Mouse (Mus musculus) intestine, embryonic 14.5 days (tissue): Measurements from ENCODE around the gene Dlx1. TPM values are rescaled to one million over a fixed set of nuclear protein-coding genes. Genes with fewer than 3 reads are reported as not detected.

ENCODE experiments used
- ATAC-seq: fragments of 200-750 bp; cut with Nextera tagmentation; replicated peaks from 2 replicates; pipeline ENCODE4 v1.8.0; 2017; ENCODE audit warnings: low read depth, moderate number of reproducible peaks, moderate TSS enrichment, moderate library complexity; ENCODE audit not compliant: low FRiP score, low TSS enrichment
- DNase-seq: peaks from one replicate; pipeline ENCODE4 v3.0.0-alpha.2; 2018; ENCODE audit warnings: low spot score
- H3K27ac ChIP-seq: fragments of 300-500 bp; sonication (generic); 2 replicates; pipeline ENCODE4 v1.5.1; 2014; ENCODE audit warnings: low read depth, mild to moderate bottlenecking, control low read depth
- H3K27me3 ChIP-seq: fragments of 300-500 bp; sonication (generic); replicated peaks from 2 replicates; pipeline ENCODE4 v1.6.1; 2014; ENCODE audit warnings: low read length, control low read depth; ENCODE audit not compliant: control insufficient read depth, insufficient read depth
- H3K36me3 ChIP-seq: fragments of 300-500 bp; sonication (generic); 2 replicates; pipeline ENCODE4 v1.6.1; 2014; ENCODE audit warnings: low read length, control low read depth; ENCODE audit not compliant: control insufficient read depth, insufficient read depth
- H3K4me1 ChIP-seq: fragments of 300-500 bp; sonication (generic); replicated peaks from 2 replicates; pipeline ENCODE4 v1.6.1; 2014; ENCODE audit warnings: low read length, control low read depth, mixed read lengths; ENCODE audit not compliant: control insufficient read depth, insufficient read depth
- H3K4me2 ChIP-seq: fragments of 300-500 bp; sonication (generic); 2 replicates; pipeline ENCODE4 v1.6.1; 2014; ENCODE audit warnings: low read length
- H3K4me3 ChIP-seq: fragments of 300-500 bp; sonication (generic); 2 replicates; pipeline ENCODE4 v1.5.1; 2014; ENCODE audit warnings: low read depth, low read length, control low read depth, mixed read lengths
- H3K9ac ChIP-seq: fragments of 300-500 bp; sonication (generic); 2 replicates; pipeline ENCODE4 v1.6.1; 2014; ENCODE audit warnings: mild to moderate bottlenecking, low read length
- H3K9me3 ChIP-seq: fragments of 300-500 bp; sonication (generic); 2 replicates; pipeline ENCODE4 v1.6.1; 2016; ENCODE audit warnings: low read length, control low read depth; ENCODE audit not compliant: control insufficient read depth
- WGBS: fragments of 180-500 bp; shearing (Covaris S2); extraction: QIAGEN DNeasy Blood & Tissue Kit; methylation state at CpG from one replicate; pipeline ENCODE4 v1.1.7; 2014; 5-methylcytosine and 5-hydroxymethylcytosine counted together
- polyA plus RNA-seq: library from polyadenylated mRNA; unstranded; fragments of >200 nt; fragmentation: Nextera tagmentation; extraction: Ambion mirVana; gene quantifications from 2 replicates; pipeline ENCODE4 v1.2.1, GENCODE M21; 2014

Gene Dlx1
- polyA plus RNA-seq, 1 experiment from 2014 or later, result 8.0 TPM

DNA sequence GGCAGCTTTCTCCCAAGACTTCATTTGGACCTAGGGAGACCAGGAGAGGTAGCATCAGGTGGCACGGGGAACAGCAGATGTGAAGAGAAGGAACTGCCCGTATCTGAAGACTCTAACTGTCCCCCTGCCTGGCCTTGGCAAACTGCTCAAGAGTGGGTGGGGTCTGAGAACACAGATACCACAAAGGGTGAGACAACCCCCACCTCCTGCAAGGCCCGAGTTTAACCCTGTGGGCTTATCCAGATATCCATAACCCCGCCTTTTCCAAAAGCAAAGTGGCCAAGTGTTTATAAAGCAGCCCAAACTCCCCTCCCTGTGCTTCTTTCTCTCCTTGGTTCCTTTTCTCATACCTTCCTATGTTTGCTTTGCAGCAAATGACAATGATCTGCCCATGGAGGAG, 4.5 kb upstream of the Dlx1 start:
- H3K36me3 ChIP-seq, result no peaks in the 10 kb centered on the region
- H3K9ac ChIP-seq, result no peak overlapping the region
- ATAC-seq (no peak), DNase-seq (peak; percentile 51)
- 43% methylated on average over 4 of the region's 4 CpGs for WGBS
- no peaks in the 10 kb centered on the region for H3K9me3 ChIP-seq
- peaks cover 69% of the 10 kb centered on the region for H3K27me3 ChIP-seq
- H3K4me1 ChIP-seq, result no peaks in the 10 kb centered on the region
- H3K27ac ChIP-seq, result no peak overlapping the region
- H3K4me2 ChIP-seq, result no peak overlapping the region
- H3K4me3 ChIP-seq, result no peak overlapping the region

DNA sequence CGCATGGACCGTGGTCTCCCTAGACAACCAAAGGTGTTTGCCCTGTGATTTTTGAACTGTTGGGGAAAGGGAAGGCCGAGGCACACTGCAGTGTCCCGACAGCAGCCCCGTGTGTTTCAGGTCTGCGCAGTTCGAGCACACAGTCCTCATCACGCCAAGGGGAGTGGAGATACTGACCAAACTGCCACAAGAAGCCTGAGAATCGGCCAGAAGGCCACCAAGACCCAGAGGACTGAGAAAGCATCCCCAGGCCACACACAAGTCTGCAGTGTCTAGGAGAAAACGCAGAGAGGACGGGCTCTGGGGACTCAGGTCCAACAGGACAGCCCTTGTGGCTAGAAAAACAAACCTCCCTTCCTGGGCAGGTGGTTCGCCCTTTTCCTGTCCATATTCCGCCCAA, 3.1 kb upstream of the Dlx1 start:
- Histone ChIP-seq H3K27me3 (peaks cover 80% of the 10 kb centered on the region), H3K4me3 (no peak overlapping the region), H3K36me3 (no peaks in the 10 kb centered on the region), H3K9me3 (no peaks in the 10 kb centered on the region), H3K4me1 (peaks cover 6% of the 10 kb centered on the region), H3K4me2 (no peak overlapping the region), H3K27ac (no peak overlapping the region), H3K9ac (no peak overlapping the region)
- ATAC-seq (no peak), DNase-seq (no peak)
- WGBS, result 33% methylated on average over 13 of the region's 13 CpGs

DNA sequence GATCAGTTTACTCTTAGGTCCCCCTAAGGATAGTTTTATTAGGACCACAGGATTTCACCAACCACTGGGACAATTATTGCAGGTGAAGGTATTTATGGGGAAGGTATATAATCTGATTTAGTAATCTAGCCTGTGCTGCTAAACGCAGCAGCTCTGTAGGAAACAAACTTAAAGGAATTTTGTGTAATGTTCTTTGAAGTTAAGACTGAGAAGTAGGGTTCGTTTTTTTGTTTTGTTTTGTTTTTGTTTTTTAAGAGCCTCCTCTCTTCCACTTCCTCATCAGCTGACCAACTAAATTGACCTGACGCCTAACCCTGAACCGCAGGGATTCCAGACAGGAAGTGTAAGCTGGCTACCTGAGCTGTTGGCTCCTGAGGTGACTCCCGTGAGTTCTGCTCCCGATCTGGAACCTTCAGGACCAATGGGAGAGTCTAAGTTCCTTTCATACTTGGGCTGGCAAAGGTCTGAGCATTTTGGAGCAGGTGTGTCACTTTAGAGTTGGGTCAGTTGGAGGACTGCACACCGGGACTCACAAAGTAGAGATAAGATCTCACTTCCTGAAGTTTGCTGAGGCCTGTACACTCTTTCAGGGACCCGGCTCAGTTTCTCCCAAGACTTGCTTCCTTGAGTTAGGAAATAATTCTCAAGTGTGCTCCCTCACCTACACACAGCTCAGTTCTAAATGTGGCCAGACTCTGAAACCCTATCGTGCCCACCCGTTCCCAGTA, 1.2 kb upstream of the Dlx1 start:
- no peak for ATAC-seq
- Histone ChIP-seq H3K4me3 (no peak overlapping the region), H3K4me2 (no peak overlapping the region), H3K36me3 (no peaks in the 10 kb centered on the region), H3K9ac (no peak overlapping the region), H3K4me1 (peaks cover 10% of the 10 kb centered on the region), H3K27ac (no peak overlapping the region), H3K9me3 (no peaks in the 10 kb centered on the region), H3K27me3 (peaks cover 97% of the 10 kb centered on the region)
- DNase-seq, result no peak
- 4% methylated on average over 10 of the region's 10 CpGs for WGBS

DNA sequence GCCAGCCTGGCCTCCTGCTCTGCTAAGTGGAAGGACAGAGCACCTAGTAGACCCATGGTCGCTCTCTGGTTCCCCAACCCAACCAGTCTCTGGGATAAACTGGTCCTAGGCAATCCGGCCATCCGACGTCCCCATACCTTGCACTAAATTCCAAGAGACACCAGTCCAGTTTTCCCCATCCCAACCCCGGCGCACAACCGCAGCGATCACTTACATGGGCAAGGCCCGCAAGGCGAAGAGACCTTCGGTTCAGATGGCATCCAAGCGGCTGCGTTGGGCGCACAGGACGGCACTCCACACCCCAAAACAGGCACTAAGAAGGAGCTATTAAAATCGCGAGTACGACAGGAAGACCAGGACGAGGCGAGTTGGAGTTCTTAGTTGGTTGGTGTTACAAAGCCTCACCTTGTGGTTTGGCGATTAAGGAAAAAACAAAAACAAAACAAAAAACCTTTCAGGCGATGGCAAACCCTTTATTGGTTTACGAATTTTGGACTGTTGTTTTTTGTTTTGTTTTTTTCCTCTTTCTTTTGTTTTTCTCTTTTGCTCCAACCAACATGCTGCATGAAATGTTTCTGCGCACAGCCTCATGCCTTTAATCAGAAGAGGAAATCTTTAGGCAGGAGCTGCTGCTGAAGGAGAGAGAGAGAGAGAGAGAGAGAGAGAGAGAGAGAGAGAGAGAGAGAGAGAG, 445 bp upstream of the Dlx1 start:
- H3K4me3 ChIP-seq, result no peak overlapping the region
- H3K4me1 ChIP-seq, result peaks cover 10% of the 10 kb centered on the region
- ATAC-seq, result no peak
- DNase-seq, result peak; percentile 75
- peaks cover 98% of the 10 kb centered on the region for H3K27me3 ChIP-seq
- H3K27ac ChIP-seq, result no peak overlapping the region
- H3K9ac ChIP-seq, result no peak overlapping the region
- WGBS, result 3% methylated on average over 24 of the region's 24 CpGs
- no peak overlapping the region for H3K4me2 ChIP-seq
- no peaks in the 10 kb centered on the region for H3K9me3 ChIP-seq
- H3K36me3 ChIP-seq, result no peaks in the 10 kb centered on the region

DNA sequence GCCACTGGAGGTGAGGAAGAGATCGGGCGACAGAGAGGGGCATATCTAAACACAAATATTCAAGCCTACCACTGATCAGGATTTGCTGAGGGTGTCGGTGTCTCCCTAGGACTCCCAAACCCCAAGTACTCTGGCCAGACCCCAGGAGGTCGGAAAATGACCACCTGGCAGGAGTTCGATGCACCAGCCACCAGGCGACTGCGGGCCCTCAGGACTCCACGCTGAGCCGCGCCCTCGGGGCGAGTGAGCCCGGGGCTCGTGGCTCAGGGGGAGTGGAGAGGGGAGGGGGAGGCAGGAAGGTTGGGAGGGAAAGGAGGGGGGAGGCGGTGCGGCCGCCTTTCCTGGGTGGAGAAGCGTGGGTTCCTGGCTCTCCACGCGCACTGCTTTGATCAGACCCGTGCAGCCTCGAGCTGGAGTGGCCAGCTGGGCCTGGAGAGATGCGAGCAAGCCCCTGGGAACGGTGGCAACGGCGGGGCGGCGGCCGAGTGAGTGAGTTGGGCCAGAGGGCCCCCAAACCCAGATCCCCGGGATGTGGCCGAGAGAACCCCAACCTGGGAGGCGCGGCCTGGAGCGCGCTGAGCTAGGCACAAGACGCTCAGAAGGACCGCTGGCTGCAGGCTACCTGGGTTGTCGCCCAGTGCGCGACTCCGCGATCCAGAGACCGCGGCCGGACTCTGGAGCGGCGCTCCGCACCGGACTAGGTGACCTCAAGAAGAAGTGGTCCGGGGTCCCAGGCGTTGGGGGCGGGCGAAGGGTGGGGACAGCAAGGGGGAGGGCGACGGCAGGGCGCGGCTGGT, 999 bp downstream of the Dlx1 start:
- H3K4me1 ChIP-seq, result peaks cover 10% of the 10 kb centered on the region
- ATAC-seq (peak; percentile 59), DNase-seq (peak; percentile 80)
- WGBS, result under 1% methylated on average over 51 of the region's 57 CpGs
- H3K9me3 ChIP-seq, result no peaks in the 10 kb centered on the region
- H3K27ac ChIP-seq, result peak overlapping the region; percentile 20
- peak overlapping the region; percentile 39 for H3K9ac ChIP-seq
- H3K36me3 ChIP-seq, result no peaks in the 10 kb centered on the region
- H3K27me3 ChIP-seq, result peaks cover 98% of the 10 kb centered on the region
- peak overlapping the region; percentile 41 for H3K4me3 ChIP-seq
- H3K4me2 ChIP-seq, result peak overlapping the region; percentile 68

DNA sequence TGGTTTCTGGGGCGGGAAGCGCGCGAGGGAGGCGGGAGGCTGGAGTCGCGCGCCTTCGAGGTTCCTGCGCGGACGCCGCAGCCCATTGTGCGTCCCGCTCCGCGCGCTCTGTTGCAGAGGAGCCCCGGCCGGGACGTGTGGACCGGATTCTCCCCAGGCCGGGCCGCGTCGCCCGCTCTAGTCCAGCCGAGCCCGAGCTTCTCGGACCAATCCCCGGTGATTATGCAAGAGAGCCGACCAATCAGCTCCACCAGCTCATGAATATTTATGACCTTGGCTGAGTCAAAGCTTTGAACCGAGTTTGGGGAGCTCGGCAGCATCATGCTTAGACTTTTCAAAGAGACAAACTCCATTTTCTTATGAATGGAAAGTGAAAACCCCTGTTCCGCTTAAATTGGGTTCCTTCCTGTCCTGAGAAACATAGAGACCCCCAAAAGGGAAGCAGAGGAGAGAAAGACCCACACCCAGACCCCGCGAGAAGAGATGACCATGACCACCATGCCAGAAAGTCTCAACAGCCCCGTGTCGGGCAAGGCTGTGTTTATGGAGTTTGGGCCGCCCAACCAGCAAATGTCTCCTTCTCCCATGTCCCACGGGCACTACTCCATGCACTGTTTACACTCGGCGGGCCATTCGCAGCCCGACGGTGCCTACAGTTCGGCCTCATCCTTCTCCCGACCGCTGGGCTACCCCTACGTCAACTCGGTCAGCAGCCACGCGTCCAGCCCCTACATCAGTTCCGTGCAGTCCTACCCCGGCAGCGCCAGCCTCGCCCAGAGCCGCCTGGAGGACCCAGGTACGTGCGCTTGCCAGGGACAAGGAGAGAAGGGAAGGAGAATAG, 1.8 kb downstream of the Dlx1 start:
- Histone ChIP-seq H3K9me3 (no peaks in the 10 kb centered on the region), H3K4me1 (peaks cover 10% of the 10 kb centered on the region), H3K36me3 (no peaks in the 10 kb centered on the region), H3K9ac (peak overlapping the region; percentile 39), H3K27ac (peak overlapping the region; percentile 64), H3K4me2 (peak overlapping the region; percentile 68), H3K27me3 (peaks cover 98% of the 10 kb centered on the region), H3K4me3 (peak overlapping the region; percentile 41)
- peak; percentile 66 for DNase-seq
- under 1% methylated on average over 59 of the region's 60 CpGs for WGBS
- ATAC-seq, result peak; percentile 87

DNA sequence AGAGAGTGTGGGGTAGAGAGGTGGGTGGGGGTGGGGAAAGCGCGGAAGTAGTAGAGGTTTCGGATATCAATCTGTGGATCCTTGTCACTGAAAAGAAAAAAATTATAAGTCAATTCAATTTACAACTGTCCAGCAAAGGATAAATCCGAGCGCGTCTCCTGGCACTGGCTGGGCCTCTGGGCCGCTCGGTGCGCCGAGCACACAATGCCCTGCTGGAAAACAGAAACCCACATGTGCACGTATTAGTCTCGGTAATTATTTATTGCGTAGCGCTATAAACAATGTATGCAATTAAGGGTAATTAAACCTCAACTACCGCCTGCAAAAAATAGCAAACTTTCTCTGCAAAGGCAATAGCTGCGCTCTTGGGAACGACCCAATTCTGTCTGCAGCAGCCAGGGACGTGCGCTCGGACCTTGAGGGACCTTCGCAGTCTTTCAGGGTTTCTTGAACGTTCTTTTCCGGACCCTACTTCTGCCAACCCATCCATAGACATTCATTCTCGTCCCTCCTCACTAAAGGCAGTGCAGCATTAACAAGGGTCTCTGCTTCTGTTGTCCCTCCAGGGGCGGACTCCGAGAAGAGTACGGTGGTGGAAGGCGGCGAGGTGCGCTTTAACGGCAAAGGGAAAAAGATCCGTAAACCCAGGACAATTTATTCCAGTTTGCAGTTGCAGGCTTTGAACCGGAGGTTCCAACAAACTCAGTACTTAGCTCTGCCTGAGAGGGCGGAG, 2.6 kb downstream of the Dlx1 start:
- Histone ChIP-seq H3K4me1 (peaks cover 10% of the 10 kb centered on the region), H3K27ac (peak overlapping the region; percentile 64), H3K4me3 (peak overlapping the region; percentile 41), H3K9ac (peak overlapping the region; percentile 2; the same call in 1 of the 2 replicates), H3K4me2 (peak overlapping the region; percentile 68; the same call in 1 of the 2 replicates), H3K9me3 (no peaks in the 10 kb centered on the region), H3K36me3 (no peaks in the 10 kb centered on the region), H3K27me3 (peaks cover 97% of the 10 kb centered on the region)
- 2% methylated on average over 34 of the region's 34 CpGs for WGBS
- no peak for ATAC-seq
- DNase-seq, result peak; percentile 70
